Mouse (Mus musculus) retina, postnatal 7 days (tissue): ENCODE measurements around the gene Ei24.
A peak's percentile ranks its signal among the peaks of the same experiment; 100 is the strongest.

ENCODE experiments used
- DNase-seq: peaks from one replicate; pipeline ENCODE4 v3.0.0-alpha.2; 2012; ENCODE audit warnings: low read depth, low spot score

Ei24 gene

GRCm38 (mm10) chr9:36794487-36794886 lies 2.7 kb downstream of the Ei24 start:
- DNase-seq = no peak

- no peak for DNase-seq
Measured at GRCm38 (mm10) chr9:36792191-36792590, 5.0 kb downstream of the Ei24 start.

GRCm38 (mm10) chr9:36783921-36784320 lies 13.3 kb downstream of the Ei24 start:
- no peak for DNase-seq

GRCm38 (mm10) chr9:36769048-36769413 lies 28.2 kb downstream of the Ei24 start:
- DNase-seq = no peak

- no peak for DNase-seq
Measured at GRCm38 (mm10) chr9:36768156-36769047, 28.8 kb downstream of the Ei24 start.

GRCm38 (mm10) chr9:36767203-36768143 lies 29.7 kb downstream of the Ei24 start, which contains the start of gene Stt3a:
Gene Stt3a (minus strand): TSS chr9:36767679.
- peak; percentile 100 for DNase-seq

- no peak for DNase-seq
Measured at GRCm38 (mm10) chr9:36764378-36764777, 32.8 kb downstream of the Ei24 start.
